Mouse (Mus musculus): ENCODE data around the gene Psma3.

GRCm38 (mm10) chr12:70940806-70941205, 33.6 kb upstream of the Psma3 start:
- TF ChIP-seq CTCF (IDR thresholded peaks at IDR 0.05; ENCODE audit: borderline replicate concordance, control insufficient read depth, extremely low read depth, insufficient read depth, low read length, poor library complexity) (no peak), POLR2A (IDR thresholded peaks at IDR 0.05; ENCODE audit: control insufficient read depth, extremely low read depth, insufficient read depth, low read length, poor library complexity) (no peak)
